Mouse (Mus musculus): ENCODE results near the gene Ces2c.

DNA sequence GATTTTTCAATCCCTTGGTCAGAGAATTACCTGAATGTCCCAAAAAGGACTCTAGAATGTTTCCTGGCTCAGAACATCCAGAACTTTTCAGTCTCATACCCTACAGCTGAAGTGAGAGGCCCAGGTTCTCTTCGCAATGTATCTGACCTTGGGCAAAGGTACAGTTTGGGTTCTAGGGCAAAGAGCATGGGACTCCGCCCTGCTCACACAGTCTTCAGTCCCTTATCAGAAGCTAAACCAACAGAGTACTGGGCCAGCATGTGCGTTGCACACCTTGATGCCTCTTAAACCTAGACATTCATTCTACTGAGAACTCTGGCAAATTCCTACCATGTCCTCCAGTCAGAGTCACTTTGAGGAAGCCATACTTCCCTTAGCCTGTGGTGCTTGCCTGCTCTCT is 37.4 kb upstream of the Ces2c start:
- TF ChIP-seq ZC3H11A (IDR thresholded peaks at IDR 0.05; ENCODE audit: borderline replicate concordance, low read depth, low read length) (no peak), MAFK (IDR thresholded peaks at IDR 0.05; ENCODE audit: insufficient read depth, low read depth, low read length) (no peak), CHD2 (IDR thresholded peaks at IDR 0.05; ENCODE audit: low read depth, low read length) (no peak)
